Mouse (Mus musculus): ENCODE data around the gene Tmem121. TPM values are rescaled to one million over a fixed set of nuclear protein-coding genes. Genes with fewer than 3 reads are reported as not detected.
A peak's percentile ranks its signal among the peaks of the same experiment; 100 is the strongest.
"Not testable (repeated sequence)": the region's sequence is repeated elsewhere in the genome, so short reads cannot be mapped to it uniquely, and the experiment has no call there.

The Tmem121 gene
- total RNA-seq, 2 experiments from 2014 or later = 0.14 TPM; not detected in 1

DNA sequence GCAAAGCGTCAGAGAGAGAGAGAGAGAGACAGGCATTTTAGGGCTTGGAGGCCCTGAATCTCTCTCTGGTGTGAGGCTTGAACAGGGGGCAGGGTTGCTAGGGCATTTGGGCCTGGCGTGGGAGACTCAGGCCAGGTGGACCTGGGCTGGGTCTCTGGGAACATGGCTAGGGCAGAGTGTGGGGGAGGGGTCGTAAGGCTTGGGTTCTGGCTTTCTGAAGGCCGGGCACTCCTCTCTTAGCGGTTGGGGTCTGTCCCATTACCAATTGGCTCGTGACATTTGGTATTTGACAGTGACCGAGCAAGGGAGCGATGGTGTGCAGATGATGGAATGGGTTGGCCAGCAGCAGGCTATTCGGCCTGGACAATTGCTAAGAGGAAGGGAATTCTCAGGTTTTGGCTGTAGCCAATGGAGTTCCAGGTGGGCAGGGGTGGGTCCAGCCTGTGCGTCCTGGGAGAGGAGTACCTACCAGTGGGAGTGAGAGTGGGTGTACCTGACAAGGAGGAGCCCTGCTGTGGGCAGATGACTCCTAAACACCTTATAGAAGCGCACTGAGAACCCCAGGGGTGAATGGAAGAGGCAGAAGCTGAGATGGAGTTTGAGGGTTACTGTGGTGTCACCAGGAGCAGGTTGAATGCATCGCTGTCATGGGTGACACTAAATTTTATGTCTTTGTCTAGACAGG is 738 bp downstream of the Tmem121 start:
- no peak for DNase-seq (ENCODE audit: low spot score)

DNA sequence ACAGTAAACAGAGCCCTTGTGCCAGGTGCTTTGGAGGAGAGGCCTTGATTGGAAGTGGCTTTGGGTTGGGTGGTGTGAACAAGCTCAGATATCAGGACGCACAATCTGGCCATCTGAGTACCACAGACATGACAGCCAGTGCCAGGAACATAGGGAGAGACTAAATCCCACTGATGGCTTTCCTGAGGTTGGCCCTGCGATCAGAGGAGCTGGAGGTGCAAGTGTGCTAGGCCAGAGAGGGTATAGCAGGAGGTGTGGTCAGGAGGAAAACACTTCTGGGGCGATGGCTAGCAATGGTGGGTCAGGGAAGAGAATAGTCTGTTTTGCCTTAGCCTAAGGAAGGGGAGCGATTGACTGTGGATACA is 1.3 kb downstream of the Tmem121 start:
- no peak for DNase-seq (ENCODE audit: low spot score)

DNA sequence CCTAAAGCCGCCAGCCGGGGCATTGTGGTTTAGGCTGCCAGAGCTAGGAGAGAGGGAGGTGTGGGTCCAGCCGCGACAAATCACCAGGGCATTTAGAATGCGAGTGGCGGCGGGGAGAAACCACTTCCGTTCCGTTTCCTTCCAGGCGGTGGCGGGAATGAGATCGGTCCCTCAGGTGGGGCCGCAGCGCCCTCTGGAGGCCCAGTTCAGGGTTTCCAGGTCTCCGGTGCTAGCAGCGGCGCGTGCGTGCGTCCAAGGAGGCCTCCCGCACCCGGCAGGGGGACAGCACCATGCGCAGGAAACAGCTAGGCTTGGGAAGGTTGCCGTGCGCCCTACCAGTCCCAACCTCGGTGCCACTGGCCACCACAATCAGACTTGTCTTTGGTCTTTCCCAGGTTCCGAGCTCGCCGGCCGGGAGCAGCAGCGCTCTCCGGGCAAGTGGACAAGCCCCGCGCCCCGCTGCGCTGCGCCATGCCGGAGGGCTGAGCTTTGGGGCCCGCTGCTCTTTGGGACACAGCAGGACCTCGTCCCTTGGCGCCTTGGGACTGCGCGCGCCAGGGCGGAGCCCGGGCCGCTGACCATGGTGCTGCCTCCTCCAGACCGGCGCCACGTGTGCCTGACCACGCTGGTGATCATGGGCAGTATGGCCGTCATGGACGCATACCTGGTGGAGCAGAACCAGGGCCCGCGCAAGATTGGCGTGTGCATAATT is 2.0 kb downstream of the Tmem121 start:
- peak; percentile 62 for DNase-seq (ENCODE audit: low spot score)

DNA sequence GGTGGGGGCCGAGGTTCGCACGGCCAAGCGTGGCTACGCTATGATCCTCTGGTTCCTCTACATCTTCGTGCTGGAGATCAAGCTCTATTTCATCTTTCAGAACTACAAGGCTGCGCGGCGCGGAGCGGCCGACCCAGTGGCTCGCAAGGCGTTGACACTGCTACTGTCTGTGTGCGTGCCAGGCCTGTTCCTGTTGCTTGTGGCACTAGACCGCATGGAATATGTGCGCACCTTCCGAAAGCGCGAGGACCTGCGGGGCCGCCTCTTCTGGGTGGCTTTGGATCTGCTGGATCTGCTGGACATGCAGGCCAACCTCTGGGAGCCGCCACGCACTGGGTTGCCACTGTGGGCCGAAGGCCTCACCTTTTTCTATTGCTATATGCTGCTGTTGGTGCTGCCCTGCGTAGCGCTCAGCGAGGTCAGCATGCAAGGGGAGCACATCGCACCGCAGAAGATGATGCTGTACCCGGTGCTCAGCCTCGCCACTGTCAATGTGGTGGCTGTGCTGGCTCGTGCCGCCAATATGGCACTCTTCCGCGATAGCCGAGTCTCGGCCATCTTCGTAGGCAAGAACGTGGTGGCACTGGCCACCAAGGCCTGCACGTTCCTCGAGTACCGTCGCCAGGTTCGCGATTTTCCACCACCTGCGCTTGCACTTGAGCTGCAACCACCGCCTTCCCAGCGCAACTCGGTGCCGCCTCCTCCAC is 2.8 kb downstream of the Tmem121 start:
- no peak for DNase-seq (ENCODE audit: low spot score)

DNA sequence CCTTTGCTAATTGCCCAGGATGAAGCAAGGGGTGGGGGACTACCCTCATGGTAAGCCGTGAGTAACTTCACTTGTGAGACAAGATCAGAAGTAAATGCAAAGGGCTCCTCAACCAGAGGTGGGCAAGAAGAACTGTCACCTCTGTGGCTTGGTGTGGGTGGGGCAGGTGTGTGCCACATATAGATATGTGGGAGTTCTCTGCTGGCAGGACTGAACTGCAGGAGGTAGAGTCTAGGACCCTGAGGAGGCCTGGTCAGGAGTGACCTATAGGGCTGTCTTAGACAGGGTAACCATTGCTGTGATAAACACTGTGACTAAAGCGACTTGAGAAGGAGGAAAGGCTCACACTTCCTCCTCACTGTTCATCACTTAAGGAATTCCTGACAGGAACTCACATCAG is 7.7 kb downstream of the Tmem121 start:
- DNase-seq (ENCODE audit: low spot score) = no peak

DNA sequence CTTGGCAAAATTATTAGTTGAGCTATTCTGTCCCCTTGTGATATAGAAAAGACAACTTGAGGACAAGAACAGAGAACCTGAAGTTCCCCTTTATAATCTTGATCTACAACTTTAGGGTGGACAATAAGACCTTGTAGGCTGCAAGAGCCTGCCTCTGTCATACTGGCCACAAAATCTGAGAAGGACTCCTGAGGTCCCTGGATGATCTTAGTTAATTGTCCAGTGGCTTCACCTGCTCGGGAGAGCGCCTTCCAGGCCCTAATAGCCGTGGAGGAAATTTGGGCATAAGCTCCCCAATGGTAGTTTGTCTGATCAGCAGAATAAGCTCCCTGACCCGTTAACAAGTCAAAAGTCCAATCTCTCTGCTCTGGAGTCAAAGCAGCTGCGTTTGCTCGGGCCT is 13.4 kb downstream of the Tmem121 start:
- not testable (repeated sequence) for DNase-seq (ENCODE audit: low spot score)

DNA sequence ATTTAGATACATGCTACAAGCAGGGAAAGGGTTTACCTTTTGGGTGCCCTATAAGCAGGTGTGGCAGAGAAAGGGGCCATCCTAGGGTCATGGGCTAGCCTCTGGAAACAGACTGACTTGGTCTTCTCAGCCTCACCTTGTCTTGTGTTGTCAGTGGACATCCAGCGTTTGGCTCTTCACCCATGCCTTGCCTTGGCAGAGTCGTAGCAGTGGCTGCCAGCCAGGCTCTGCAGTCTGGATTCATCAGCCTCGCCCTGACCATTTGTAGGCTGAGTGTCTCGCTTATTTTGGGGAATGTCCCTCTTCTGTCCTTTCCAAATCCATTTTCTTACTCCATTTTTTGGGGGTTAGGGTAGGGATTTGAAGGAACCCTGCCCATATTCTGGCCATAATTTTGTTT is 15.6 kb downstream of the Tmem121 start:
- DNase-seq (ENCODE audit: low spot score) = no peak

DNA sequence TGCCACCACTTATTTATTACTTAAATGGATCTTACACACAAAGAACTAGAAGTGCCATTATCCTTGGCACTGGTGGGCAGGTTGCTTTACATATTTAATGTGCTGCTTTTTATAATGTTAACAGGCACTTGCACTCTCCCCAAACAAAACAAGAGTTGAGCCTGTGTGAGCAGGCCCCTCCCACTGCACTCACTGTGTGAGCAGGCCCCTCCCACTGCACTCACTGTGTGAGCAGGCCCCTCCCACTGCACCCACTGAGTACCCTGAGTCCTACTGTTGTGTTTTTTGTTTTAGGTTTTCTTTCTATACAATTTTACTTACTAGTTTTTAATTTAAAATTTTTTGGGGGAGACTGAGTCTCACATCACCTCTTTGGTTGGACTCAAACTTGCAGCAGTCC is 16.3 kb downstream of the Tmem121 start:
- DNase-seq (ENCODE audit: low spot score) = no peak

DNA sequence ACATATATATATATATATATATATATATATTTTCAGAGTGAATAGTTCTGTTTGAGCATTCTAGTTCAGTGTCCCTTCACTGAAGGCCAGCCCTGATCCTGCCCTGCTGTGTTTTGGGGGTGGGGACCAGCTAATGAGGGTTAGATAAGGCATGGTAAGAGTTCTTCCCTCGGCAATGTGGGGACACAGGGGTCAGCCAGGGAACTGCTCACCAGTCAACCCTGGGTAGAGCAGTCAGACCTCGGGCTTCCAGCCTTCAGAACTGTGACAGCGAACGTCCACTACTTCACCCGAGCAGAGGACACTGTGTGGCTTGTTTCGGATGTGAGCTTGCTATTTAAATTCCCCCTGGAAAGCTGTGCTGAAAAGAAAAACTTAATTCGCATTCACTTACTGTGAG is 17.8 kb downstream of the Tmem121 start:
- no peak for DNase-seq (ENCODE audit: low spot score)

DNA sequence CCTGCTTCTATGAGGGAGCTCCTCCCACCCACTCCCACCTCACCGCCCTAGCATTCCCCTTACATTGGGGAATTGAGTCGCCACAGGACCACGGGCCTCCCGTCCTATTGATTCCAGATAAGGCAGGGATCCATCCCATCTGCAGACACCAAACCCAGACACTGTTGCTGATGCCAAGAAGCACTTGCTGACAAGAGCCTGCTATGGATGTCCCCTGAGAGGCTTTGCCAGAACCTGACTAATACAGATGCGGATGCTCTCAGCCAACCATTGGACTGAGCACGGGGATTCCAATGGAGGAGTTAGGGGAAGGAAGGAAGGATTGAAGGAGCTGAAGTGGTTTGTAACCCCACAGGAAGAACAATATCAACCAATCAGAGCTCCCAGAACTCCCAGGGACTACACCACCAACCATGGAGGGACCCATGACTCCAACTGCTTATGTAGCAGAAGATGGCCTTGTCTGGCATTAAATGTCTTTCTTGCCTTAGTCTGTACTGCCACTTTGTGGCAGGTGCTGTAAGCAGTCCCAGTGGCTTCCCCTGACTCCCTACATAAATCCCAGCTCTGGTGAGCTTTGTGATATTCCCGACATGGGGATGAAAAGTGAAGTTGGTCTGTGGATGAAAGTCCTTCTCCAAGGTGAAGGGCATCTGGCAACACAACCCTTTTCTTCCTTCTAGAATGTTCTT is 19.7 kb downstream of the Tmem121 start:
- no peak for DNase-seq (ENCODE audit: low spot score)

DNA sequence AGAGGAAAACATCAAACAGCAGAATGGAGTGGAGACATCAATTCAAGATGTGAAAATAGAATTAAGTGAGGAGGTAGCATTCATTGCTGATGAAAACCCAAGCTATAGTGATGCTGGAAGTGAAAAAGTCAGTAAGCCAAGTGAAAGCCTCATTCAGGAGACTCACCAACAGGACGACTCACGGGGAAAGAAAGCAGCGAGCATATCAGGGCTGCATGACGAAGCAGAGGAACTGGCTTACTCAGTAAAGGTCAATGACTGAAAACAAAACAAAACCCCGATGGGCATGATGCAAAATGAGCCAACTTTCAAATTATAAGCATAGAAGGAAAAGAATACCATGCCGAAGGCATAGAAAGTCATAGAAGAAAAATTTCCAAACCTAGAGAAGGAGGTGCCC is 22.0 kb downstream of the Tmem121 start:
- no peak for DNase-seq (ENCODE audit: low spot score)

DNA sequence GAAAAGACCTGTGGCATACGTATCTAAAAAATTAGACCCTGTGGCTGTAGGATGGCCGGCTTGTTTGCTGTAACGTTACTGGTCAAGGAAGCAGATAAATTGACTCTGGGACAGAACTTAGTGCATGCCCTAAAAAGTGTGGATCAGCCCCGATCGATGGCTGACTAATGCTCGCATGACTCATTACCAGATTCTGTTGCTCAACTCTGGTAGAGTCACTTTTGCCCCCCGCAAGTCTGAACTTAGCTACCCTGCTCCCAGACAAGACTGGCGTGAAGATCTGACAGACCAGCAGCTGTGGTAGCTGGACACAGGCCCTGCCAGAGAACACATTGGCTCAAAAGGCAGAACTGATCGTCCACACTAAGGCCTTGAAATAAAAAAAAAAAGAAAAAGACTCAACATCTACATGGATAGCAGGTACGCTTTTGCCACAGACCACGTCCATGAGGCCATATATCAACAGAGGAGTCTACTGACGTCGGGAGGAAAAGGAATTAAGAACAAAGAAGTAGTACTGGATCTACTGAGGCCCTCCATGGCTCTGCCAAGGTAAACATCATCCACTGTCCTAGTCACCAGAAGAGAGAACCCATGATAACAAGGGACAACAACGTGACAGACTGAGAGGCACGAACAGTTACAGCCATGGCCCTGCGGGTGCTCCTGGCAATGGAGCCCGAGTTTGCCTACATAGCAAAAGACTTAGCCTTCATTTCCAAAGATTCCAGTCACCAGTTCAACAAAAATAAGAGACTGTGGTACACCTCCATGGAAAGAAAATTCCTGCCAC is 25.1 kb downstream of the Tmem121 start:
- no peak for DNase-seq (ENCODE audit: low spot score)

DNA sequence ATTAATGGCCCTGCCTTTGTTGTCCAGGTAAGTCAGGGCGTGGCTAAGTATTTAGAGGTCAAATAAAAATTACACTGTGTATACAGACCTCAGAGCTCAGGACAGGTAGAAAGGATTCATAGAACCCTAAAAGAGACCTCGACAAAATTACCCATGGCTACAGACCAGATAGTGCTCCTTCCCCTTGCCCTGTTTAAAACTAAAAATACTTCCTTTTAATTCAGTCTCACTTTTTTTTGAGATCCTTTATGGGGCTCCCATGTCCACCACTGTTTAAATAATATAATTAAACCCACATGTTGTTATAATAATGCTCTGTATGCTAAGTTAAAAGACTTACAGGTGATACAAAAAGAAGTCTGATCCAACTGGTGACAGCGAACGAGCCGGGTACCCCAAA is 26.0 kb downstream of the Tmem121 start:
- no peak for DNase-seq (ENCODE audit: low spot score)

DNA sequence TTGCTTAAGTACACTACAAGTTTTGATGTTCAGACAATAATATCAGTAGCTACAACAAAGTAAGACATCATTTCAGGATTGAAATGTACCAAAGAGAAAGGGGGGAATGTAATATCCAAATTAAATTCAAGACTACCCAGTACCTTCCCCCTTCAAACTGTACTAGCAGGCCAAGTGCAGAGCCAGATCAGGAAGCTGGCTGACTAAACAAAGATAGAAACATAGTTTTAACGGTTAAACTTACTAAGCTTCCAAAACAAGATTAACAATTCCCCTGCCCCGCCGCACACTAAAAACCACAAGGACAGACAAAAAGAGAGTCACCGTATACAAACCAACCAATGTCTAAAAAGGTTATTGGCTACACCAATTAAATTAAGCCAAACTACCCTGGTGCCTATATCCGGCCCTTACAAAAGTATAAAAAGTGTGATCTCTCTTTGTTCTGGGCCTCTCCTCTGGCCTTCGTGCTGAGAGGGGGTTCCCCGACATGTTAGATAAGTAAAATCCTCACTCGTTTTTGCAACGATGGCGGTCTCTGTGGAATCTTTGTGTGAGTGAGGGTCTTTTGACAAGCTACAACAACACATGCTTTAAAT is 26.7 kb downstream of the Tmem121 start:
- DNase-seq (ENCODE audit: low spot score) = no peak

DNA sequence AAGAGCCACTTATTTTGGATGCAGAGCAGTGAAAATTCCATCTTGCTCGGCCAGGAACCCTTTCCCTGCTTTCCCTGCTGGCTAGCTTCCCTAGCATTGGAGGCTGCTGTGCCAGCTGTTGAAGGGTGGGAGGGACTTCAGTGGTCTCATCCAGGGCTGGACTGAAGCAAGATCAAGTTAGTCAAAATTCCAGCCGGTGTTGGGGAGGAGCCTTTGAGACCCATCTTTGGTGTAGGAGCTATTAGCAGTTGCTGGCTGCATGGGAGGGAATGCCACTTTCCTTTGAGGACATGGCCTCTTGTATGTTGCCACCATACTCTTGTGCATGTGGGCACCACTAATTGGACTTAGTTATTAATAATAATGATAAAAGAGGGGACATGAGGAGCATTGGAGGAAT is 27.5 kb downstream of the Tmem121 start:
- no peak for DNase-seq (ENCODE audit: low spot score)

DNA sequence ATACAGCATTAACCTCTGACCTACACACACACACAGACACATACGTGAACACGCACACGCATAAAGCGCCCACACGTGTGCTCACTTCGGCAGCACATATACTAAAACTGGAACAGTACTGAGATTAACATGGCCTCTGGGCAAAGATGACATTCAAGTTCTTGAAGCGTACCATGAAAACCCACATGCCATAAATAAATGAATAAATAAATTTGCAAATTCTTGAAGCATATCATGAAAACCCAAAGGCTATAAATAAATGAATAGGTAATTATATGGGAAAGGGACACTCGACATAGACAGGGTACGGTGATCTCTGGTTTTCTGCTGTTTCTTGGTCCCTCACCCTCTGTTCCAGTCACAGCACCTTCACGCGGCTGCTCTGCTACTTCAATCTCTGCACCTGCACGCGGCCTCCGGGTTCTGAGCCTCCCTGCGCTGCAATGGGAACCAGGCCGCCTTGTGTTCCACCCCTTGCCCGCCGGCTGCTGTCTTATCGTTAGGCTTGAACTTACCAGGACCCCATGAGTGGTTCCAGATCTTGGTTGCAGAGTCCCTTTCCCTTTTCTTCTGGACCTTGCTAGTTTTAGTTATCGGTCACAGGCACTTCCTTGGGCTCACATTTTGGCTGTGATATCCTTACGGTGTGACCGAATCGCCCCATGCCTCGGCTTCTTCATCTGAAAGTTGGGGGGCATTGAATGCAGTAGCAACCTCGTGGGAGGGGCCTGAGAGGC is 28.5 kb downstream of the Tmem121 start:
- DNase-seq (ENCODE audit: low spot score) = no peak

DNA sequence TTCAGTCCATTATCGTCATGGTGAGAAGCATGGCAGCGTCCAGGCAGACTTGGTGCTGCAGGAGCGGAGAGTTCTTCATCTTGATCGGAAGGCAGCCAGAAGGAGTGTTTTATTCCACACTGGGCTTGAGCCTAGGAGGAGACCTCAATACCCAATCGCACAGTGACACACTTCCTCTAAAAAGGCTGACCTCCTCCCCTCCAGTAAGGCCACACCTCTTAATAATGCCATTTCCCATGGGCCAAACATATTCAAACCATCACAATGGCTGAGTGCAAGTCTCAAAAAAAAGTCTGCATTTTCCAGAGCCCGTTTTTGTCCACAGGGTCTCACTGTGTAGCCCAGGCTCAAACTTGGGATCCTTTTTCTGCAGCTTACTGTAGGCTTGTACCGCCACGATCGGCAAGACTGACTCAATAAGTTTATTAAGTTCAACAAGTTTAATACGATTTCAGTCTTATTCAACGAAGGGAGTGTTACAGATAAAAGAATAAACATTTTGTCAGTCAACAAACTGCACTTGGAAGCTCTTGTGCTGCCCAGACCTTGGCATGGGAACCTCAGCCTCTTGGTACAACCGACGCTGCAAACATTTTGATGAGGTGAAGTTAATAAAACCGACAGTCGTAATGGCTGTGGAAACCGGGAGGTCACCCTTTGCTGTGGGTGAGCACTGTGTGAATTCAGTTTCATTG is 29.4 kb downstream of the Tmem121 start:
- no peak for DNase-seq (ENCODE audit: low spot score)

DNA sequence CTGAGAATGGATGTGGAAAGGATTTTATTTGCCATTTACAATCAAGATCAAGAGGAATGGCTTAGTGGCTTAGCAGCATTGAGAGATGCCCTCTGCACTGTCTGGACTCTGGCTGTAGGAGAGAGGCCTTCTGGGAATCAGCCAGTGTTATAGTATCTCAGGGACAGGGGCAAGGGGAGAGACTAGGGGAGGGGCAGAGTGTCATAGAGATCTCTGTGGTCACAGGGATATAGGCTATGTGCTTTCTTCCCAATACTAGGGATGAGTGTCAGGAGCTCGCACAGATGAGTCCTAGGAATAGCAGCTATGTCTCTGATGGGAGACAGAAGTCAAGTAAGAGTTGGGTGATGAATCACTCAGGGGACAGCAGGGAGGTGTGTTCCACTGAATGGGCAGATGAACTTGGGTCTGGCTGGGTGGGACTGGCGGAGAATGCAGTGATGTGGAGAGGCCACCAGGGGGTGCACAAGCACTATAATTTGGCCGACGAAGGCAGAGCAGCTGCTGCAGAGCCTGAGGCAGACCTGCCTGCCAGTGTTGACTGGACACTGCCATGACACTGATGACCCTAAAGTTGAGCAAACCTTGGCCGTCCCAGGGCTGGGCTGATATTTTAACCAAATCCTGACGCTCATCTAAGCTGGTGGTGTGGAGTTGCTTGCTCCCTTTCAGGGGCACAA is 30.1 kb downstream of the Tmem121 start:
- peak; percentile 55 for DNase-seq (ENCODE audit: low spot score)

All from gastrocnemius, adult 18-20 months (tissue).